8 mouse cellular contexts compared by ENCODE assay signal in genomic region chr6:30509265-30510239, GRCm38 (mm10). TPM values are rescaled to one million over a fixed set of nuclear protein-coding genes. Genes with fewer than 3 reads are reported as not detected.
A peak's percentile ranks its signal among the peaks of the same experiment; 100 is the strongest.
DNase-seq lines count a peak whose midpoint lies in the region; ATAC-seq and TF ChIP-seq lines count a peak whose summit lies in the region.

Gene Tmem209, minus strand, starts transcription at chr6:30509783.
Gene Ssmem1, plus strand, starts transcription at chr6:30509849.

- DNase-seq in gastrocnemius, adult 8-10 months (ENCODE audit: low spot score in 2 of 2): peak; percentile 99
- DNase-seq in hindlimb bud, embryonic 11.5 days (ENCODE audit: extremely low spot score, low read depth, low spot score): peak; percentile 94
- DNase-seq in left cerebral cortex, adult 8-10 months (ENCODE audit: low spot score in 2 of 2): peak; percentile 93 to 98
- DNase-seq in right cerebral cortex, postnatal 10 days (ENCODE audit: low spot score in 2 of 2): peak; percentile 99 to 100
- DNase-seq in urinary bladder, postnatal 25 days (ENCODE audit: low spot score): peak; percentile 100

- no peaks in the 10 kb centered on the region for H3K27me3 ChIP-seq in megakaryocyte, embryonic 14.5 days (replicated peaks)

- H3K4me1 ChIP-seq in cortical plate, adult 2 months (ENCODE audit: control insufficient read depth, insufficient read depth, low read length): no peaks in the 10 kb centered on the region
- peaks cover 27% of the 10 kb centered on the region for H3K4me1 ChIP-seq in megakaryocyte, embryonic 14.5 days

- H3K36me3 ChIP-seq in megakaryocyte, embryonic 14.5 days (replicated peaks; ENCODE audit: low read length): peaks cover 27% of the 10 kb centered on the region

- peak; percentile 91 for TF ChIP-seq POLR2A in cortical plate, adult 2 months (IDR thresholded peaks at IDR 0.05; ENCODE audit: extremely low read depth, insufficient read depth, low read length)

- peaks cover 3% of the 10 kb centered on the region; the same call in 1 of the 2 replicates for H3K9me3 ChIP-seq in megakaryocyte, embryonic 14.5 days

- no peak for TF ChIP-seq CTCF in cortical plate, adult 2 months (IDR thresholded peaks at IDR 0.05; ENCODE audit: extremely low read depth, insufficient read depth, low read length)

- H3K27ac ChIP-seq in cortical plate, adult 2 months (ENCODE audit: insufficient read depth, low read length): peak within 1 kb of the TSS; percentile 72

- peak; percentile 99 for ATAC-seq in activated CD4-positive, CD25-positive, alpha-beta regulatory T cell, adult 4 months

- peak within 1 kb of the TSS; percentile 57 for H3K4me3 ChIP-seq in cortical plate, adult 2 months (ENCODE audit: insufficient read depth, low read length)
- H3K4me3 ChIP-seq in megakaryocyte, embryonic 14.5 days (replicated peaks): peak within 1 kb of the TSS; percentile 96

RNA-seq across cellular contexts. Expression of gene Tmem209, which starts in this region (rescaled TPM):
- polyA plus RNA-seq in activated CD4-positive, CD25-positive, alpha-beta regulatory T cell, adult 4 months (2017; shearing (Covaris generic)): 10 to 100 TPM; 48.4 to 59.2 TPM
- 28.0 and 33.2 TPM in 2 replicates for polyA plus RNA-seq in cortical plate, adult 2 months (2012; rRNA removed)
- 10 to 100 TPM in 3 of 4 experiments, 1 to 10 TPM in 1; 9.2 to 12.5 (median 10.6) TPM for total RNA-seq in gastrocnemius, adult 8-10 months (2022)
- 10 to 100 TPM; 22.8 to 25.2 (median 24.0) TPM for total RNA-seq in left cerebral cortex, adult 8-10 months (2022)
- 1.7 TPM in 1 of 2 replicates, not detected in the other for polyA plus RNA-seq in megakaryocyte, embryonic 14.5 days (2012; ENCODE audit: insufficient read depth, low replicate concordance)

RNA-seq across cellular contexts. Expression of gene Ssmem1, which starts in this region (rescaled TPM):
- polyA plus RNA-seq in activated CD4-positive, CD25-positive, alpha-beta regulatory T cell, adult 4 months (2017; shearing (Covaris generic)): not detected
- 0.10 TPM in 1 of 2 replicates, not detected in the other for polyA plus RNA-seq in cortical plate, adult 2 months (2012; rRNA removed)
- under 1 TPM in 1 of 4 experiments, not detected in 3; 0.36 TPM for total RNA-seq in gastrocnemius, adult 8-10 months (2022)
- 1 to 10 TPM in 1 of 4 experiments, under 1 TPM in 3; 0.58 to 1.1 (median 0.86) TPM for total RNA-seq in left cerebral cortex, adult 8-10 months (2022)
- not detected in 2 replicates for polyA plus RNA-seq in megakaryocyte, embryonic 14.5 days (2012; ENCODE audit: insufficient read depth, low replicate concordance)

Comparison
In these comparisons a context has a peak if more than half of its experiments do, and no peak if none do; other contexts are left out.
1. Peak in every context shown above with its lines: DNase-seq, ATAC-seq, H3K4me3 ChIP-seq and H3K27ac ChIP-seq.
2. RNA of gene Tmem209 (polyA plus RNA-seq): 48.4 to 59.2 TPM in activated CD4-positive, CD25-positive, alpha-beta regulatory T cell, adult 4 months and 28.0 to 33.2 TPM in cortical plate, adult 2 months; 1.7 TPM in megakaryocyte, embryonic 14.5 days; every median in the first group is over 10 times any median in the second.